Comparison of ENCODE assay signal across 26 mouse cellular contexts in genomic region chr1:194107271-194107938, GRCm38 (mm10).
DNase-seq lines count a peak whose midpoint lies in the region; ATAC-seq and TF ChIP-seq lines count a peak whose summit lies in the region.
"Had no signal": no experiment of that assay in that cellular context is flagged by ENCODE, and none has a peak within 500 bp of the region (broad histone marks: within the 10 kb centered on the region; RNA-seq: fewer than 3 reads in every experiment).

No protein-coding gene starts in this region.

- no peaks in the 10 kb centered on the region for H3K27me3 ChIP-seq in intestine, embryonic 16.5 days (replicated peaks; ENCODE audit: control insufficient read depth, insufficient read depth, low read length)
- no peaks in the 10 kb centered on the region for H3K27me3 ChIP-seq in stomach, embryonic 14.5 days (ENCODE audit: control insufficient read depth, insufficient read depth, low read length)
- no peaks in the 10 kb centered on the region for H3K27me3 ChIP-seq in stomach, postnatal 0 days (ENCODE audit: control insufficient read depth, insufficient read depth, low read length)
- H3K27me3 ChIP-seq: embryonic facial prominence, embryonic 13.5 days; forebrain, embryonic 15.5 days; hindbrain, embryonic 13.5 days; Patski had no signal

- ATAC-seq in intestine, embryonic 16.5 days, result peak; percentile 96
- 0 out of 2 replicates have a peak, but pooled peaks have one; percentile 63 for ATAC-seq in stomach, embryonic 14.5 days (ENCODE audit: insufficient number of reproducible peaks, insufficient read depth, low FRiP score, low read depth)
- ATAC-seq in stomach, postnatal 0 days (ENCODE audit: low FRiP score, low TSS enrichment), result peak; percentile 93
- ATAC-seq: forebrain, embryonic 15.5 days; hindbrain, embryonic 16.5 days; Patski had no signal

- no peak overlapping the region for H3K27ac ChIP-seq in intestine, embryonic 16.5 days (ENCODE audit: low read length)
- no peak overlapping the region for H3K27ac ChIP-seq in stomach, embryonic 14.5 days (ENCODE audit: low read length)
- no peak overlapping the region for H3K27ac ChIP-seq in stomach, postnatal 0 days (replicated peaks)
- H3K27ac ChIP-seq: embryonic facial prominence, embryonic 10.5 days; embryonic facial prominence, embryonic 13.5 days; forebrain, embryonic 12.5 days; forebrain, embryonic 15.5 days; hindbrain, embryonic 13.5 days had no signal

- no peak overlapping the region for H3K4me2 ChIP-seq in intestine, embryonic 16.5 days (ENCODE audit: low read depth, low read length)
- no peak overlapping the region for H3K4me2 ChIP-seq in stomach, embryonic 14.5 days (replicated peaks; ENCODE audit: low read depth, low read length)
- H3K4me2 ChIP-seq in stomach, postnatal 0 days (replicated peaks; ENCODE audit: low read depth), result no peak overlapping the region
- H3K4me2 ChIP-seq: embryonic facial prominence, embryonic 13.5 days; forebrain, embryonic 12.5 days; forebrain, embryonic 15.5 days; heart, embryonic 11.5 days; hindbrain, embryonic 13.5 days had no signal

- no peak overlapping the region for H3K9ac ChIP-seq in intestine, embryonic 16.5 days (ENCODE audit: low read depth, low read length)
- H3K9ac ChIP-seq in stomach, embryonic 14.5 days (replicated peaks; ENCODE audit: low read depth, low read length), result no peak overlapping the region
- no peak overlapping the region for H3K9ac ChIP-seq in stomach, postnatal 0 days (ENCODE audit: low read length)
- H3K9ac ChIP-seq: embryonic facial prominence, embryonic 13.5 days; forebrain, embryonic 12.5 days; forebrain, embryonic 15.5 days; hindbrain, embryonic 13.5 days had no signal

- H3K4me3 ChIP-seq in intestine, embryonic 16.5 days (ENCODE audit: low read length), result no peak overlapping the region
- H3K4me3 ChIP-seq in stomach, embryonic 14.5 days (ENCODE audit: low read depth, low read length), result no peak overlapping the region
- no peak overlapping the region for H3K4me3 ChIP-seq in stomach, postnatal 0 days (ENCODE audit: low read depth, low read length)
- H3K4me3 ChIP-seq: embryonic facial prominence, embryonic 10.5 days; embryonic facial prominence, embryonic 13.5 days; erythroblast, embryonic 14.5 days; forebrain, embryonic 12.5 days; forebrain, embryonic 15.5 days; hindbrain, embryonic 10.5 days; hindbrain, embryonic 13.5 days had no signal

- intact Hi-C loops in heart, postnatal 36 days (cut with DNase I), result no loop called here
- intact Hi-C loops in left cerebral cortex, postnatal 10 days (cut with DNase I), result no loop called here

- H3K4me1 ChIP-seq in intestine, embryonic 16.5 days (ENCODE audit: control insufficient read depth, insufficient read depth, low read length), result no peaks in the 10 kb centered on the region
- H3K4me1 ChIP-seq in stomach, embryonic 14.5 days (ENCODE audit: control insufficient read depth, insufficient read depth, low read length), result no peaks in the 10 kb centered on the region
- no peaks in the 10 kb centered on the region for H3K4me1 ChIP-seq in stomach, postnatal 0 days (replicated peaks; ENCODE audit: control insufficient read depth, insufficient read depth)
- H3K4me1 ChIP-seq: forebrain, embryonic 15.5 days had no signal

- H3K36me3 ChIP-seq in intestine, embryonic 16.5 days (ENCODE audit: control insufficient read depth, insufficient read depth, low read length), result no peaks in the 10 kb centered on the region
- H3K36me3 ChIP-seq in stomach, embryonic 14.5 days (ENCODE audit: control insufficient read depth, insufficient read depth, low read length), result no peaks in the 10 kb centered on the region
- no peaks in the 10 kb centered on the region for H3K36me3 ChIP-seq in stomach, postnatal 0 days (ENCODE audit: control insufficient read depth, insufficient read depth, low read length)
- H3K36me3 ChIP-seq: embryonic facial prominence, embryonic 10.5 days; embryonic facial prominence, embryonic 13.5 days; forebrain, embryonic 12.5 days; forebrain, embryonic 15.5 days; G1E; hindbrain, embryonic 10.5 days; hindbrain, embryonic 13.5 days had no signal

- peak; percentile 28 for DNase-seq in heart, adult 11 months
- no peak for DNase-seq in heart, postnatal 36 days
- DNase-seq in stomach, postnatal 0 days (ENCODE audit: low spot score), result peak; percentile 22
- no peak for DNase-seq in frontal cortex, postnatal 36 days (ENCODE audit: low spot score in 2 of 2)
- no peak for DNase-seq in gastrocnemius, postnatal 25 days
- DNase-seq in left cerebral cortex, postnatal 10 days (ENCODE audit: extremely low spot score in 1 of 2, low spot score in 2 of 2), result no peak
- DNase-seq: adrenal gland, adult 2 months; adrenal gland, postnatal 14 days; cerebellum, adult 11 months; cerebellum, adult 2 months; cerebellum, postnatal 10 days; cerebellum, postnatal 36 days; gastrocnemius, postnatal 14 days had no signal

- WGBS in intestine, embryonic 16.5 days, result 63% methylated on average over 3 of the region's 3 CpGs
- 79% methylated on average over 3 of the region's 3 CpGs for WGBS in stomach, embryonic 14.5 days
- WGBS in stomach, postnatal 0 days, result 64% methylated on average over 3 of the region's 3 CpGs

- no peak for TF ChIP-seq EP300 in stomach, postnatal 0 days (optimal IDR thresholded peaks at IDR 0.05)

- H3K9me3 ChIP-seq in intestine, embryonic 16.5 days (ENCODE audit: control insufficient read depth, low read length), result no peaks in the 10 kb centered on the region
- no peaks in the 10 kb centered on the region for H3K9me3 ChIP-seq in stomach, embryonic 14.5 days (ENCODE audit: control insufficient read depth, low read depth, low read length)
- H3K9me3 ChIP-seq in stomach, postnatal 0 days (ENCODE audit: control insufficient read depth, low read length), result no peaks in the 10 kb centered on the region
- H3K9me3 ChIP-seq: embryonic facial prominence, embryonic 10.5 days; embryonic facial prominence, embryonic 13.5 days; forebrain, embryonic 12.5 days; forebrain, embryonic 15.5 days; G1E; hindbrain, embryonic 10.5 days; hindbrain, embryonic 13.5 days had no signal

- no peak for TF ChIP-seq CTCF in stomach, postnatal 0 days (IDR thresholded peaks at IDR 0.05; ENCODE audit: low read depth)

Comparison
In these comparisons a context has a peak if more than half of its experiments do, and no peak if none do; other contexts are left out.
1. DNase-seq: peak in heart, adult 11 months (single experiment) and stomach, postnatal 0 days (single experiment); none in heart, postnatal 36 days (0 of 2), frontal cortex, postnatal 36 days (0 of 2), gastrocnemius, postnatal 25 days (single experiment) and left cerebral cortex, postnatal 10 days (0 of 2).
2. Peak in every context shown above with its lines, with median percentiles within 50 percentile points of each other: ATAC-seq.